Mouse (Mus musculus): ENCODE measurements around the gene Lars2.

Gene Lars2

DNA sequence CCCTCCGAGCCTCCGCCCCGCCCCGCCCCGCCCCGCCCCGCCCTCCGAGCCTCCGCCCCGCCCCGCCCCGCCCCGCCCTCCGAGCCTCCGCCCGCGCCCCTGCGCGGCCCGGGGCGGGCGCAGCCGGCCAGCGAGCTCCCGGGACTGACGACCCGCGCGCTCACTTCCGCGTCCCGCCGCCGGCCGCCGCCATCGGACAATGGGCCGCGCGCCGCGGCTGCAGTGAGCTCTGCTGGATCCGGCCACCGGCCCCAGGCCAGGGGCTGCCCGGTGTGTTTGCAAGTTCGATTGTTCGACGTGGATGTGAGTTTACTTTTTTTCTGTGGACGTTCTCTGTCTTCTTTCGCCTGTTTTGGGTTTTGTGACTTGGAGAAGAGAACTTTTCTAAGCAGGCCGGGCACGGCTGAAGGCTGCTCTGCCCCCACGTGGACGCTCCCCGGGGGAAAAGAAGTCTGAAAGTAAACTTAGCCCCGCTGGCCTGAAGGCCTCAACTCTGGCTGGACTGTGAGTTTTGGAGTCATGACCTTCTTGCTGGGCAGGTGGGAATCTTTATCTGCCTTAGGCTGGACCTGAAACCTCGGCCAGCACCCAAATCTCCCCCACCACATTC lies 112.0 kb downstream of the Lars2 start, which contains the start of gene Limd1:
Limd1 (plus strand) TSS at position 121 of the 610 bp plus-strand sequence.
- DNase-seq: peak; percentile 59 to 70

DNA sequence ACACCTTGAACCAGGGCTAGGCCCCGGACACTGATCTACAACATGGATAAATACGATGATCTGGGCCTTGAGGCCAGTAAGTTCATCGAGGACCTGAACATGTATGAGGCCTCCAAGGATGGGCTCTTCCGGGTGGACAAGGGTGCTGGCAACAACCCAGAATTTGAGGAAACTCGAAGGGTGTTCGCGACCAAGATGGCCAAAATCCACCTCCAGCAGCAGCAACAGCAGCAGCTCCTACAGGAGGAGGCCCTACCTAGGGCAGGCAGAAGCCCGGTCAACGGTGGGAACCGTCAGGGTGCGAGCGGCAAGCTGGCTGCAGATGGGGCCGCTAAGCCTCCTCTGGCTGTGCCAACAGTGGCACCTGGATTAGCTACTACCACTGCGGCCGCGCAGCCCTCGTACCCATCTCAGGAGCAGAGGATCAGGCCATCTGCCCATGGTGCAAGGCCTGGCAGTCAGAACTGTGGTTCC lies 112.5 kb downstream of the Lars2 start:
- peak in 1 of 2 experiments; percentile 48 for DNase-seq

DNA sequence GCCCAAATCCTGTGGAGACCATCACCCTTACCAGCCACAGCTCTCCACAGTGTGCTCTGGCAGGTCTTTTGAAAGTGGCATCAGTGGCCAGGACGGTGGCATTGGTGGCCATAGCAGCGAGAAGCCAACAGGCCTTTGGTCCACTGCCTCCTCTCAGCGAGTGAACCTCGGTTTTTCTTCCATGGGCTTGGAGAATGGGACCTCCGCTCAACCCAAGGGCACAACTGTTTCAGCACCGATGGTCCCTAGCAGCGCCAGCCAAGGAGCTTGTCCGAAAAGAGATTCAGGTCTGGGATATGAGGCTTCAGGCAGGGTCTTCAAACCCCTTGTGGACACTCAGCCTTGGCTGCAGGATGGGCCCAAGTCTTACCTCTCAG lies 113.1 kb downstream of the Lars2 start:
- no peak for DNase-seq

DNA sequence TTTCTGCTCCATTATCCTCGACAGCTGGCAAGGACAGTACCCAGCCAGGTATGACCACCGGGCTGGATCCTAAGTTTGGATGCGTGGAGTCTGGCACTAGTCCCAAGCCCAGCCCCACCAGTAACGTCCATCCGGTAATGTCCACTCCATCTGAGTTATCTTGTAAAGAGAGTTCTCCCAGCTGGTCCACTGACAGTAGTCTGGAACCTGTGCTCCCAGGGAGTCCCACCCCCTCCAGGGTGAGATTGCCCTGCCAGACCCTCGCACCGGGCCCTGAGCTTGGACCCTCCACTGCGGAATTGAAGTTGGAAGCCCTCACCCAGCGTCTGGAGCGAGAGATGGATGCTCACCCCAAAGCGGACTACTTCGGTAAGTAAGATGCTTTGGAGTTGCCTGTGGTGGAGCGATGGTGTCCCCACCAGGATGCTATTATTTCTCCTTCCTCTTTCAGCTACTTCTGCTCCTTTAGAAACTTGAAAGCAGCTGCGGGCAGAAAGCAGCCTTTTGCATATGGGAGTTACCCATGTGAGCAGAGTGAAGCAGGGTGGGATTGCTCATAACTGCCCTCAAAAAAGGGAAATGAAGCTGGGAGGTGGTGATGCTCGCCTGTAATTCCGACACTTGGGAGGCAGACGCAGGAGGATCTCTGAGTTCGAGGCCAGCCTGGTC lies 113.7 kb downstream of the Lars2 start:
- DNase-seq: peak; percentile 77 to 79

- peak in 1 of 2 experiments; percentile 23 for DNase-seq
These were observed 114.4 kb downstream of the Lars2 start for GRCm38 (mm10) chr9:123481136-123481535.

GRCm38 (mm10) chr9:123483598-123483997 lies 116.9 kb downstream of the Lars2 start:
- DNase-seq: no peak

DNA sequence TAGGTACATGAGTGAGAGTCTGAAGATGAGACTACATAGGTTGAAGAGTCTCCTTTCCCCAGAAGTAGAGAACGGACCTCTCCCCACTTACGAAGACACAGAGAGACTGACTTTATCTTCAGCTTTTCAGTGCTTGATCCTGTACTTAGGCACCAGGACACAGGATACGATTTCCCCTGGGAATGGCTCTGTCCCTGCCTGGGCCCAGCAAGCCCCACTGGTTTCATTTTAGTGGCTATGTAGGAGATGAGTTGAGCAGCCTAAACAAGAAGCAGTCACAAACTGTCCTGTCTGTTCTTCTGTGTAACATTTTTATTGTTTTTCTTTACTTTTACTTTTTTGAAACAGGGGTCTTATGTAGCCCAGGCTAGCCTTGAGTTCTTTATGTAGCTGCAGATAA lies 118.1 kb downstream of the Lars2 start:
- no peak for DNase-seq

GRCm38 (mm10) chr9:123485561-123485960 lies 118.8 kb downstream of the Lars2 start:
- DNase-seq: no peak

DNA sequence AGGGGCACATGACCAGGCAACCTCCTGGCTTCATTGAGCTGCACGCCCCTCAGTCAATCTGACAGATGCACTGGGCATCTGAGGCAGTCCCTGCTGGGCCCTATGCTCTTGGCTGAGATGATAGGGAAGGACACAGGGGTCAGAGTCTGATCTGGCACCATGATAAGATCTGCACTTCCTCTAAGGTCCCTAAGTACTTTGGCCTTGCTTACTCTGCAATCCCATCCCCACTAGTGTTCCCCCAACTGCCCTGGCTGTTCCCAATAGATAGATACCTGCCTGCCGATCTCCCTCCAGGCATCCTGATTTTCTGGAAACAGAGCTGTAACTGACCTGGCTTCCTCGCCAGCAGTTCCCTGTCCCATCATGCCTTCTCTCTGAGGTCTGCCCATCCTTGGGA lies 119.9 kb downstream of the Lars2 start:
- DNase-seq: no peak

DNA sequence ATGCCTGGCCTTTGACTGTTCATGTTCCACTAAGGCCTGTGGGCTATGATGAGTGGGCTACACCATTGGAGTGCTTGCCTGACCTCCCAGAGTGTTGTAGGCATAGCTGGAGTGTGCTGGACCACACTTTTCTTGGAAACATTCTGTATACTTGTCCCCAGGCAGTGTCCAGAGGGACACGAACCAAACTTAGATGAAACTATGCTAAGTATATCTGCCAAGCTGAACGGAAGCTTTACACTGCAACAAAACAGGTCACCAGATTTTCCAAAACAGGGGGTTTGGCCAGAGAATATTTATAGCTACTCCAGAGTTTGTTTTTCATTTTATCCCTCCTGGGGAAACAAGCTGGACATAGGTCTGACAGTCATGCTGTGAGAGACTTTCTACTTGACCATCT lies 122.3 kb downstream of the Lars2 start:
- DNase-seq: no peak

- DNase-seq: no peak
These were observed 123.1 kb downstream of the Lars2 start for GRCm38 (mm10) chr9:123489727-123490343.

DNA sequence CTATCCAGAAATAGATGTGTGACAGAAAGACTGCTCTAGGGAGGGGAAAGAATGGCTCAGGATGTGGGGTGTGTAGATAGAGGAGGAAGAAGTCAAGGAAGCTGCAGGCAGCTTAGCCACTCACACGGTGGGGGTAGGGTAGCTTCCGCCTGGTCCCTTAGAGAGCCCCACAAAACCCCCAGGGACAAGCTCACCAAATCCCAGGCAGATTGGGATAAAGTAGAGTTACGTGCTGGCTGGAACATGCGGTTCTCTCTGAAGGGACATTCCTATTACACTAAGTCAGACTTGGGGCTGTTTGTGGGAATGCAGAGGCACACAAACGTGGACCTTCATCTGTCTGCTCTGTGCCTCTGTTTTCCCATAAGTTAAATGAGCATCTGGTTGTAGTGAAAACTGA lies 124.2 kb downstream of the Lars2 start:
- DNase-seq: no peak

DNA sequence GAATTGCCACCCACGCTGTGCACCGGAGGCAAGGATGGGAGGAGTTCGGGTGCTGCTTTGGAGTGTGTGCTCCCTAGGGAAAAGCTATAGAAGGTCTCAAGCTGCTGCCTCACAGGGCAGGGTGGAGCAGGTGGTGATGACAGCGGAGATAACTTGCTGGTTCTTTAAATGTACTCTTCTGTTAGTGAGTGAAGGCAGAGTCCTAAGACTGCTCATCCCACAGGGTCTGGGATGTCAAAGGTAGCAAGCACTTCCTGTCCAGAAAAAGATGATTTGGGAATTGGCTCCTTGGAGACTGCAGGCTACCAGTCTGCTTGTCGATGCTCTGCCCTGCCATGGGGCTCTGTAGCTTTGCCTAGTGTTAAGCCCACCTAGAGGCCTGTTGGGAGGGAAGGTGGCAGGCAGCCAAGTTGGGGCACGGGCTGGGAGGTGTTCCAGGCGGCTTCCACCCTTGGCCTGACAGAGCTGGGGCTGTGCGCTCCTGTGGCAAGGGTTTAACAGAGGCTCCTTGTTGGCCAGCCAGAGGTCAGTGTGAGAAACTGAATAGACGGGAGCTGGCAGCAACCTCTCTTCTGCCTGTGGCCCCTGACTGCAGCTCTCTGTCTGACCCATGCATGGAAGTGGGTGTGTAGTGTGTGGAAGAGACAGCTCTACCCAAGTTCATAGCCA lies 125.3 kb downstream of the Lars2 start:
- DNase-seq: no peak

DNA sequence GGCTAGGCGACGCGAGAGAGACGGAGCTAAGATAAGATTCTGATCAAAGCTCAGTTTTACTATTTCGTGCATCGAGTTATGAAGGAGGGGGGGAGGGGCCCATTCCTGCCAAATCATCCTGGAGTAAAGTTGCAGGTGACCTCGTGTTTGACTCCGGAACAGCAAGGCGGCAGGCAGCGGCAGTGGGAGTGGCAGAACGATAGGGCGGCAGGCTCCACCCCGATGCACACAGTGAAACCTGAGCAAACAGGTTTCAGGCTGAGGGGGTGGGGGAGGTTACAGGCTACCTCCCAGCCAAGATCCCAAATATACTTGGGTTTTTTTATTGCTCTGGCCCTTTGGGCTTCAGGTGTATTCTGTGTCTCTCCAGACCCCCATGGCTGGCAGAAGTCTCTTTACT lies 129.9 kb downstream of the Lars2 start:
- DNase-seq: no peak

DNA sequence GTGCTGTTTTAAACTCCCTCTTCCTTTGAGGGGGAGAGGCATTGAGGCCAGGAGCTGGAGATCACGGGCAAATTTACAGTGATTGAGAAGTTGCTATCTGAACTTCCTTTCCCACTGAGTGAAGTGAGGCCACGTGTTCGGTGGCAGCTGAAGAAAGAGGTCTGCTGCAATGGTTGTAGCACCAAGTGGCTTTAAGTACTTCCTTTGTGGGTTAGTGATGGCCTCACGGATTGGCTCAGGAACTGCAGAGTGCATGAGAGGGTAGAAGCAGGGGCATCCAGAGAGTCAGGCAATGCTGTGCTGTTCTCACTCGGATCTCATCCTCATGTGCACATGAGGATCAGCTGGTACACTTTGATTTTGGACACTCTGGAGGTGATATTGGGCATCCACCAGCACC lies 131.2 kb downstream of the Lars2 start:
- no peak for DNase-seq

DNA sequence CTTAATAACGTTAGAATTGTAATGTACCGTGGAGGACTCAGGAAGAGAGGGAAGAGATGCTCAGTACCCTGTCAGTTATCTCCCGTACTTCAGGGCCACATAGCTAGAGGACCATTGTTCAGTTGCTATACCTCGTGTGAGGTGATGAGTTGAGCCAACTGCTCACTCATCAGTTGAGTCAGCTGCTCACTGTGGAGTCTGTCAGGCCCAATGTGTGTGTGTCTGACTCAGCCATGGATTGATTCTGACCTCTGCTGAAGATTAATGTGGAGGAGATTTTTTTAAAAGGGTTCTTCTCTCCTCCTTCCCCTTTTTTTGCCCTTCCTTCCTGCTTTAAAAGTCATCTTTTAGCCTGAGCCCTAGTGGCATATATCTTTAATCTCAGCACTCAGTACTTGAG lies 133.8 kb downstream of the Lars2 start:
- DNase-seq: no peak

GRCm38 (mm10) chr9:123503171-123503834 lies 136.6 kb downstream of the Lars2 start:
- DNase-seq: no peak

GRCm38 (mm10) chr9:123504325-123504724 lies 137.6 kb downstream of the Lars2 start:
- peak; percentile 70 to 71 for DNase-seq

DNA sequence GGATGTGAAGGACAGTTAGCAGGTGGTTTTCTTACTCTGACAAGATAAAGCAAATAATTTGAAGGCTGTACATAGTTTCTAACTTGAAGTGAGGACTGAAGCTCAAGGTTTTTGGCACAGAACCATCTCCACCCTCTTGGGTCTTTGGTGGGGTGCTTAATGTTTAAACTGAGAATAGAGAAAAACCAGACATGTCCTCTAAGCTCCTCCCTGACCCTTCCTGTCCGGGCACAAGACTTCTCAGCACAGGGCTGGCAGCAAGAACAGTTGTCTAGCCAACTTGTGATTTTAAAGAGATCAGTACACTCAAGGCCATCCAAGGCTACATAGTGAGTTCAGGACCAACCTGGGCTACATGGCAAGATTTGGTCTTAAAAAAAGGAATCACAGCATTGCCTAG lies 138.9 kb downstream of the Lars2 start:
- no peak for DNase-seq

DNA sequence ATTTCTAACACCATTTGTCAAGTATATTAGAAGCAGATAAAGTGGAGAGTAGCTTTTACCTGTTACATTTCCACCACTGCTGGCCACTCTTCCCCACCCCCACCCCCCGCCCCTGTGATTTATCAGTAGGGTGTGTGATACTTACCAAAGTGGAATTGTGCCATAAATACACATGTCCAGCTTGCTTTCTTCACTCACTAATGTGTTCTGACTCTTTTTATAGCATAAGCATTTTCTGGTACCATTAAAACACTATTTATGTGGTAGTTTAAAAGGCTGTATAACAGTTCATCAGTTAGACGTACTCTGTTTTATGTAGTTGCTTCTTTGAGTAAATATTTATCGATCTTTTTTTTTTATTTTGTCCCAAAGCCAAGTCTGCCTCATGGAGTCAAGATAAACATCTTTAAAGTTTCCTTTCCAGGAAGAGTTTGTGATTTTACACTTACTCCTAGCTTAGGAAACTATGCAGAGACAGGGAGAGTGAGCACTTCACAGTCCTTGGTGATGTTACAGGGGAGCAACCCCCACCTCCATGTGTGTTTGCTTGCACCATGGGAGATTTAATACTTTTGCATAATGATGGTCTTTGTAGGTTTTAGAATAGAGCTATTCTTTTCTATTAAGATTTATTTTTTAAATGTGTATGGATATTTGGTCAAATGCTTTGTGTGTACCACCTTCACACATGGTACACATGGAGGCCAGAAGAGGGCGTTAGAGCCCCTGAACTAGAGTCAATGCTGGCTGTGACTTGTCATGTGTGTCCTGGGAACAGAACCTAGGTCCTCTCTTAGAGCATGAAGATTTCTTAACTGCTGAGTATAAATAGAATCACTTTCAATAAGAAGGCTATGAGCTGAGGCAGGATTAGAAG lies 139.8 kb downstream of the Lars2 start:
- DNase-seq: no peak

DNA sequence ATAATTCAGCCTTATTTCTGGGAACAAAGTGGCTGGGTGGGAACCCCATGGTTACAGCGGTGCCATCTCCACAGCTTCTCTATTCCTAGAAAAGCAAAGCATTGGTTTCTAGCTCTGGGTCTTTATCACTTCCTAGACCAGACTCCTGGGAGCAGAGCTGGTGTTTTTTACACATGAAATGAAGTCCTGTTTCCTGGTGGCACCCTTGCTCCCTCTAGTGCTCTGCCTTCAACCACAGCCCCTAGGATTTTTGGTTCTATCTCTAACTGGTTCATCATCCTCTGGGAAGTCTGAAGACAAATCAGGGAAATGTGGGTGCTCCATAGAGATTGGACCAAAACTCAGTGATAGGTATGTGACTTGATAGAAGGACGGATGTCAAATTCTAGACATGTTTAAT lies 140.7 kb downstream of the Lars2 start:
- no peak for DNase-seq

DNA sequence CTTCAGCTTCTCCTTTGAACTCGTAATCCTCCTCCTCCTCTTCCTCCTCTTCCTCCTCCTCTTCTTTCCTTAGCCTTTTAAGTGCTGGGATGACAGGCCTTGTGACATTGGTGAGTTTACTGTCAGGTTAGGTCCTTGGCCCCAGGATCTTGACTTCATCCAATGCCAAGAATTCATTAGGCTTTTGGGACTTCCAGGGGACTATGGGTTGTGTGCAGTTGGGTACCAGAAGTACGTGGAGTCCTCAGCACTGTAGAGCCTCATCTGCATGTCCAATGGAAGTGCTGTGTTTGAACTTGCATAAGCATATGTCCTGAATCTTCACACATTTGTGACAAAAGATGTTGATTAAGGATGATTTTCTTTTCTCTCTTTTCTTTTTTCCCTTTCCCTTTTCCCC lies 142.3 kb downstream of the Lars2 start:
- DNase-seq: no peak
